Mouse (Mus musculus) heart, adult 9 months (tissue): ENCODE data around the gene Abcc2.

Experiments used
- DNase-seq, 2 experiments: peaks; one replicate each; pipeline ENCODE4 v3.0.0; 2022; ENCODE audit warnings: low spot score in 2 of 2

Gene Abcc2

GRCm38 (mm10) chr19:43851996-43852630 lies 70.1 kb downstream of the Abcc2 start:
- DNase-seq: no peak

DNA sequence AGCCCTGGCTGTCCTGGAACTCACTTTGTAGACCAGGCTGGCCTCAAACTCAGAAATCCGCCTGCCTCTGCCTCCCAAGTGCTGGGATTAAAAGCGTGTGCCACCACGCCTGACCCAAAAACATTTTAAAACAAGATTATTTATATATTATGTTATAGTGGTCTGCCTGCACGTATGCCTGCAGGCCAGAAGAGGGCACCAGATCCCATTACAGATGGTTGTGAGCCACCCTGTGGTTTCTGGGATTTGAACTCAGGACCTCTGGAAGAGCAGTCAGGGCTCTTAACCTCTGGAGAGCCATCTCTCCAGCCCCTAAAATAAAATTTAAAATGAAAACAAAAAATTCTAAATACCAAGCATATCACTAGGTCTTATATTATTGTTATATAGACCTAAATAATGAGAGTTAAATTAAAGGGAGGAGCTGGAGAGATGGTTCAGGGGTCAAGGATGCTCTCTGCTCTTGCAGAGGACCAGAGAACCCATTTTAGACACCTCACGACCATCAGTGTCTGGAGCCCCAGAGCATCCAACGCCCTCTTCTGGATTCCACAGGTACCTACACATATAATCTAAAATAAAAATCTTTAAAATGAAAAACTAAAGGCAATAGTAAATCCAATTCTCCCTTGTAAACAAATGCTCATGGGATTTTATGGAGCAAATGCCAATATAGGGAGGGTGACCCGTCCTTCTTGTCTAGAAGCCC lies 71.0 kb downstream of the Abcc2 start:
- DNase-seq: no peak

DNA sequence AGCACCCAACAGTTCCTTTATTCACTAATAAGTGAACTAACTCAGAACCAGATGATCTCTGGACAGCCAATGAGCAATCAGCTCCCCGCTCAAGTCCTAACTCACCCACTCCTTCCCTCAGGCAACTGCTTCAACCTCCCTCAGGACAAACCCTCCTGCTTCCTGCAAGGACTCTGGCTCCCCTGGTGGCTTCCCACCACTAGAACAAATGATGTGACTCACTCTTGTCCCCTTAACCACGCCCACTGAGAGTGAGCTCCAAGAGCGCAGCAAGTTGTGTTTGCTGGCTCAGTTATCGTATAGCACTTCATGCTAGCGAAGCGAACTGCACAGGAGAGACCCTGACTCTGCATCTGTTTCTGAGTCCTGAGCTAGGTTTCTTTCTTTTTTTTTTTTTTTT lies 75.4 kb downstream of the Abcc2 start:
- DNase-seq: no peak

DNA sequence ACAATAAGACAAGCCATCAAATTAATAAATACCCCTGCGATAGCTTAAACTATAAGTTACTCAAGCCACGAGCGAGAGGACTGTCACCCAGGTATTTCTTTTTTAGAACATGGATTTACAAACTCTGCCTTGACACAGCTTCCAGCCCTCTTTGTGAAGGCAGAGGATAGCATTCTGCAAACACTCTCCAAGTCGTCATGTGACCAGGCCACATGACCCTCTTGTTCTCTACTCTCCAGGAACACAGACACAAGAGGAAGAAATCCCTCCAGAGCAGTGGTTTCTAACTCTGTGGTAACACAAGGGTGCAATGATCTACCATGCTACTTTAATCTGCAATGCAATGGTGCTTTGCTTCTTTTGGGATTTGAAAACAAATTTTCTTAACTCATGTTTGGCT lies 88.4 kb downstream of the Abcc2 start:
- DNase-seq: no peak

GRCm38 (mm10) chr19:43874351-43874750 lies 92.4 kb downstream of the Abcc2 start:
- DNase-seq: no peak

GRCm38 (mm10) chr19:43875996-43876395 lies 94.0 kb downstream of the Abcc2 start:
- DNase-seq: no peak

GRCm38 (mm10) chr19:43877364-43877763 lies 95.4 kb downstream of the Abcc2 start:
- DNase-seq: no peak

DNA sequence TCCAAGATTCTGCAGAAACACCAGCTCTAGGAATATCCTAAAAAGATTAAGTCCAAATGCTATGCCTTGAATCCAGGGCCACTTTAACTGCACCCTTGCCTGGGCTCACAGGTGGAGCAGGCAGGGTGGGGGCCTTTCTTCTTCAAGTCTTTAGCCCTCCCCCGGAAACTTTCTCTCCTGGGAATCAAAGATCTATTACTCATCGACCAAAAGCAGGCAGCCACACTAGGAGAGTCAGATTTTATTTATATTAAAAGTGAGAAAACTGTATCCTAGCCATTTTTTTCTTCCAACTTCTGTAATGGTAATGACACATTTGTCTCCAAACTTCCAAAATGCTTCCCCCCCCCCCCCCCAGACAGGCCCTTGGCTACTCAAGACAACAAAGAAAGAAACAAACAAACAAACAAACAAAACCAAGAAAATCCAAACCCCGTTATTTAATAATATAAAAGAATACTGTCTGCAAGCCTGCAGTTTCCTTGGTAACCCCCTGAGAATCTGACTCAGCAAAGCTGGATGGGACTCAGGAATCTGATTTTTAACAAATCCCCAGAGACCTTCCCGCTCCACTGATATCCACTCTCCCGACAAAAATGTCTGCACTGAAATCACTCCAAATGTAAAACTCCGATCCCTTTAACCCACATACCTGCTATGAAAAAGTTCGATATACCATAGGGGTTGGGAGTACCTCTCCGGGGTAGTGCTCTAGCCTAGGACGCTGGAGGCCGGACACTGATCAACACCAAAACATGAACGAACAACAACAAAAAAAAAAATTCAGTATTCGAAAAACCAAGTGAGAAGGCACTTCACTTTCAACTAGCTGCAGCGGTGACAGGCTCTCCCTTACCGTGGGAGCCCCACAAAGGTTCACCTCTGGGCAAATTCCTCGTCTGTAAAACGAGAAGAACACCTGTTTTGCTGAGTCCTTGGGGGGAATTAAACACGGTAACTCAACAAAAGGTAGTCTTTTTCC lies 96.4 kb downstream of the Abcc2 start:
- DNase-seq: peak; percentile 16 to 39

GRCm38 (mm10) chr19:43879401-43880212 lies 97.6 kb downstream of the Abcc2 start:
- DNase-seq: peak; percentile 53 to 58

GRCm38 (mm10) chr19:43880420-43880819 lies 98.4 kb downstream of the Abcc2 start:
- DNase-seq: no peak

DNA sequence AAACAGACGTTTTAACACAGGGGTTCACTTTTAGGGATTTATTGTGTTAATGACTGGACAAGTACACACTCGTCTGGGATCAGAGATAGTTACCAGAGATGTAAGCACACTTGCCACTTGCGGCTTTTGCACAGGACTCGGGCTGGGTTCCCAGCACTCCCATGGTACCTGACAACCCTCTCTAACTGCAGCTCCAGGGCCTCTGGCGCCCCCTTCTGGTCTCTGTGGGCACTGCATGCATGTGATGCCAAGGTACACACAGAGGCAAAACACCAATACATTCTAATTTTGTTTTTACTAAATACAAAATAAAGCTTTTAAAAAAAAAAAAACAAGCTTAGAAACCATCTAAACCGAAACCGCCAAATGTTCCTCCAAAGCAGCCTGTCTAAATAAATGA lies 99.6 kb downstream of the Abcc2 start:
- no peak for DNase-seq

DNA sequence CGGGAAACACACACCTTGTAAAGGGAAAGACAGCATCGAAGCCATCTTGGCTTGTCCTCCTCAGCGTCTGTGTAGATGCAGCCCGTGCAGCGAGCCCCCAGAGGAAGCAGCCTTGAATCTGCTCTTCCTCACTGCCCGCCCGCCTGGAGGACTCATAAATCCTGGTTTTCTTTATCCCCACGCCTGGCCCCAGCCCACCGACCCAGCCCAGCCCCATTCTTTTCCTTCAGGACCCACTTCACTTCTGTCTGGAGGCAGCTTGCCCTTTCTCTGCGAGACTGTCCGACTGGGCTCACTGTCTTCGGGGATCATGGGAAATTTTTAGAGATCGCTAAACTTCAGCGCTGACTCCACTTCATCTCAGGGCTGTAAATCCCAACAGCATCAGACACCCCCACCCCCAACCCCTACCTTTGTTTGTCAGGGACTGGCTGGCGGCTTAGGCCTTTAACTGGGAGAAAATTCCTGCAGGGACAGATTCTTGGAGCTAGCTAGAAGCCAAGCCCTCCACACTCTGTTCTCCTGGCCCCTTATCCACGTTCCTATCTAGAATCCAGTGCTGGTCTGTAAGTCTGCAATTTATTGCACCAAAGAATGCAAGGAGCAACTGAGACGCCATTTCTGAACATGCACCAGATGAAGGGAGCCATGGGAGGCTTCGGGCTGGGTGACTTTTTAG lies 101.0 kb downstream of the Abcc2 start:
- no peak for DNase-seq

GRCm38 (mm10) chr19:43884668-43885498 lies 102.9 kb downstream of the Abcc2 start:
- no peak for DNase-seq

GRCm38 (mm10) chr19:43886371-43887099 lies 104.5 kb downstream of the Abcc2 start:
- no peak for DNase-seq

DNA sequence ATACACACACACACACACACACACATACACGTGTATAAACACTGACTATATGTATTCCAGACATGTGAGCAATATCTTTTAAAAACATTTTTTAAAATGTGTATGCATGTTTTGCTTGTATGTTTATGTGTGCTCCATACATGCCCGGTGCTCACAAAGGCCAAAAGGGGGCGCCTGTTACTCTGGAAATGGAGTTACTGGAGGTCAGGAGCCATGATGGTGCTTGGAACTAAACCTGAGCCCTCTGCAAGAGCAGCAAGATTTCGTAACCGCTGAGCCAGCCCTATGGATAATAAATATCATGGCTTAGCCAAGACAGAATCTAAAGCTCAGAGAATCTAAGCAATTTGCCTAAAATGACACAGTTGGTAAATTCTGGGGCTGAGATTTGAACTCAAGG lies 105.2 kb downstream of the Abcc2 start:
- no peak for DNase-seq

- no peak for DNase-seq
Observed at GRCm38 (mm10) chr19:43887725-43888124, 105.7 kb downstream of the Abcc2 start.
